Mouse (Mus musculus): ENCODE data around the gene Prpsap1. TPM values are rescaled to one million over a fixed set of nuclear protein-coding genes. Genes with fewer than 3 reads are reported as not detected.
A peak's percentile ranks its signal among the peaks of the same experiment; 100 is the strongest.
"Not testable (repeated sequence)": the region's sequence is repeated elsewhere in the genome, so short reads cannot be mapped to it uniquely, and the experiment has no call there.

The Prpsap1 gene
- polyA plus RNA-seq, 1 experiment from 2014 or later: 196 TPM

- no peaks in the 10 kb centered on the region for H3K27me3 ChIP-seq (replicated peaks)
- 25% methylated on average over 13 of the region's 13 CpGs for WGBS
- no peaks in the 10 kb centered on the region for H3K9me3 ChIP-seq
- 0 out of 2 replicates have a peak overlapping the region, but pooled peaks have one; percentile 8 for H3K4me2 ChIP-seq
- H3K27ac ChIP-seq: peak overlapping the region; percentile 93
- H3K36me3 ChIP-seq: no peaks in the 10 kb centered on the region
- no peak overlapping the region for H3K9ac ChIP-seq
- peaks cover 24% of the 10 kb centered on the region for H3K4me1 ChIP-seq
- H3K4me3 ChIP-seq (replicated peaks): 0 out of 2 replicates have a peak overlapping the region, but pooled peaks have one; percentile 4
- peak; percentile 51 for ATAC-seq (ENCODE audit: insufficient read depth, low FRiP score, low read depth)
These were observed 622 bp upstream of the Prpsap1 start for GRCm38 (mm10) chr11:116494474-116495174.

- WGBS: 57% methylated on average over 5 of the region's 5 CpGs
- H3K27me3 ChIP-seq (replicated peaks): no peaks in the 10 kb centered on the region
- H3K9me3 ChIP-seq: no peaks in the 10 kb centered on the region
- H3K27ac ChIP-seq: peak overlapping the region; percentile 93; the same call in 1 of the 2 replicates
- H3K36me3 ChIP-seq: no peaks in the 10 kb centered on the region
- no peak for ATAC-seq (ENCODE audit: insufficient read depth, low FRiP score, low read depth)
- no peak overlapping the region for H3K9ac ChIP-seq
- peaks cover 26% of the 10 kb centered on the region for H3K4me1 ChIP-seq
- H3K4me3 ChIP-seq (replicated peaks): no peak overlapping the region
- peak overlapping the region; percentile 19; the same call in 1 of the 2 replicates for H3K4me2 ChIP-seq
These were observed 811 bp downstream of the Prpsap1 start for GRCm38 (mm10) chr11:116493191-116493590.

GRCm38 (mm10) chr11:116492507-116492906 lies 1.5 kb downstream of the Prpsap1 start:
- not testable (repeated sequence) for H3K4me3 ChIP-seq (replicated peaks); H3K36me3 ChIP-seq; H3K9me3 ChIP-seq; H3K27ac ChIP-seq; H3K9ac ChIP-seq; ATAC-seq (ENCODE audit: insufficient read depth, low FRiP score, low read depth); H3K27me3 ChIP-seq (replicated peaks); H3K4me2 ChIP-seq
- H3K4me1 ChIP-seq: peaks cover 26% of the 10 kb centered on the region
- 69% methylated on average over 1 of the region's 1 CpGs for WGBS

- H3K4me1 ChIP-seq: peaks cover 26% of the 10 kb centered on the region
- no peaks in the 10 kb centered on the region for H3K27me3 ChIP-seq (replicated peaks)
- 60% methylated on average over 6 of the region's 6 CpGs for WGBS
- H3K27ac ChIP-seq: peak overlapping the region; percentile 93
- no peaks in the 10 kb centered on the region for H3K9me3 ChIP-seq
- ATAC-seq (ENCODE audit: insufficient read depth, low FRiP score, low read depth): no peak
- H3K36me3 ChIP-seq: 0 out of 2 replicates have a peak, but pooled peaks cover 3% of the 10 kb centered on the region
- H3K4me2 ChIP-seq: peak overlapping the region; percentile 61
- H3K9ac ChIP-seq: no peak overlapping the region
- no peak overlapping the region for H3K4me3 ChIP-seq (replicated peaks)
These were observed 2.7 kb downstream of the Prpsap1 start for GRCm38 (mm10) chr11:116491338-116491737.

GRCm38 (mm10) chr11:116490232-116491107 lies 3.5 kb downstream of the Prpsap1 start:
- Histone ChIP-seq H3K4me3 (replicated peaks) (peak overlapping the region; percentile 93), H3K27me3 (replicated peaks) (no peaks in the 10 kb centered on the region), H3K4me1 (peaks cover 26% of the 10 kb centered on the region), H3K9ac (peak overlapping the region; percentile 77), H3K36me3 (peaks cover 11% of the 10 kb centered on the region; the same call in 1 of the 2 replicates), H3K4me2 (peak overlapping the region; percentile 61), H3K9me3 (no peaks in the 10 kb centered on the region), H3K27ac (peak overlapping the region; percentile 93)
- peak; percentile 84 for ATAC-seq (ENCODE audit: insufficient read depth, low FRiP score, low read depth)
- under 1% methylated on average over 62 of the region's 62 CpGs for WGBS

- Histone ChIP-seq H3K27me3 (replicated peaks) (no peaks in the 10 kb centered on the region), H3K4me1 (peaks cover 20% of the 10 kb centered on the region), H3K9ac (peak overlapping the region; percentile 77), H3K9me3 (no peaks in the 10 kb centered on the region), H3K4me3 (replicated peaks) (peak overlapping the region; percentile 93), H3K36me3 (peaks cover 18% of the 10 kb centered on the region; the same call in 1 of the 2 replicates), H3K27ac (peak overlapping the region; percentile 93), H3K4me2 (peak overlapping the region; percentile 61)
- under 1% methylated on average over 39 of the region's 39 CpGs for WGBS
- peak; percentile 20 for ATAC-seq (ENCODE audit: insufficient read depth, low FRiP score, low read depth)
These were observed 4.2 kb downstream of the Prpsap1 start for GRCm38 (mm10) chr11:116489771-116490231.

GRCm38 (mm10) chr11:116488693-116489375 lies 5.2 kb downstream of the Prpsap1 start:
- Histone ChIP-seq H3K27ac (peak overlapping the region; percentile 93; the same call in 1 of the 2 replicates), H3K9me3 (no peaks in the 10 kb centered on the region), H3K9ac (peak overlapping the region; percentile 77; the same call in 1 of the 2 replicates), H3K36me3 (peaks cover 24% of the 10 kb centered on the region; the same call in 1 of the 2 replicates), H3K4me3 (replicated peaks) (peak overlapping the region; percentile 93), H3K4me2 (peak overlapping the region; percentile 61), H3K27me3 (replicated peaks) (no peaks in the 10 kb centered on the region), H3K4me1 (peaks cover 12% of the 10 kb centered on the region)
- 68% methylated on average over 14 of the region's 14 CpGs for WGBS
- no peak for ATAC-seq (ENCODE audit: insufficient read depth, low FRiP score, low read depth)

GRCm38 (mm10) chr11:116488207-116488606 lies 5.8 kb downstream of the Prpsap1 start:
- ATAC-seq (ENCODE audit: insufficient read depth, low FRiP score, low read depth): no peak
- no peak overlapping the region for H3K4me3 ChIP-seq (replicated peaks)
- no peaks in the 10 kb centered on the region for H3K27me3 ChIP-seq (replicated peaks)
- no peak overlapping the region for H3K4me2 ChIP-seq
- H3K36me3 ChIP-seq: peaks cover 27% of the 10 kb centered on the region; the same call in 1 of the 2 replicates
- H3K9me3 ChIP-seq: no peaks in the 10 kb centered on the region
- H3K4me1 ChIP-seq: peaks cover 12% of the 10 kb centered on the region
- H3K27ac ChIP-seq: no peak overlapping the region
- H3K9ac ChIP-seq: no peak overlapping the region

GRCm38 (mm10) chr11:116484261-116484660 lies 9.7 kb downstream of the Prpsap1 start:
- WGBS: 80% methylated on average over 8 of the region's 8 CpGs
- H3K36me3 ChIP-seq: peaks cover 41% of the 10 kb centered on the region
- no peak overlapping the region for H3K4me3 ChIP-seq (replicated peaks)
- no peaks in the 10 kb centered on the region for H3K27me3 ChIP-seq (replicated peaks)
- H3K9me3 ChIP-seq: no peaks in the 10 kb centered on the region
- peaks cover 2% of the 10 kb centered on the region; the same call in 1 of the 2 replicates for H3K4me1 ChIP-seq
- no peak overlapping the region for H3K27ac ChIP-seq
- no peak for ATAC-seq (ENCODE audit: insufficient read depth, low FRiP score, low read depth)
- H3K9ac ChIP-seq: no peak overlapping the region
- no peak overlapping the region for H3K4me2 ChIP-seq

- Histone ChIP-seq H3K4me3 (replicated peaks) (no peak overlapping the region), H3K4me1 (no peaks in the 10 kb centered on the region; the same call in 1 of the 2 replicates), H3K9me3 (no peaks in the 10 kb centered on the region), H3K27ac (no peak overlapping the region), H3K27me3 (replicated peaks) (no peaks in the 10 kb centered on the region), H3K4me2 (no peak overlapping the region), H3K36me3 (peaks cover 55% of the 10 kb centered on the region), H3K9ac (no peak overlapping the region)
- 91% methylated on average over 7 of the region's 7 CpGs for WGBS
- ATAC-seq (ENCODE audit: insufficient read depth, low FRiP score, low read depth): no peak
These were observed 12.2 kb downstream of the Prpsap1 start for GRCm38 (mm10) chr11:116481776-116482175.

GRCm38 (mm10) chr11:116480975-116481374 lies 13.0 kb downstream of the Prpsap1 start:
- Histone ChIP-seq H3K27me3 (replicated peaks) (no peaks in the 10 kb centered on the region), H3K9ac (no peak overlapping the region), H3K27ac (no peak overlapping the region), H3K4me2 (no peak overlapping the region), H3K4me3 (replicated peaks) (no peak overlapping the region), H3K9me3 (no peaks in the 10 kb centered on the region), H3K4me1 (no peaks in the 10 kb centered on the region; the same call in 1 of the 2 replicates), H3K36me3 (peaks cover 52% of the 10 kb centered on the region)
- 94% methylated on average over 8 of the region's 8 CpGs for WGBS
- ATAC-seq (ENCODE audit: insufficient read depth, low FRiP score, low read depth): no peak

Measured in stomach, embryonic 15.5 days (tissue).